Mouse (Mus musculus) 416B (cell line): ENCODE data around the gene Itsn1.

ENCODE experiments used
- DNase-seq: peaks from one replicate; pipeline ENCODE4 v3.0.0; 2011; ENCODE audit warnings: low read depth

Itsn1 gene

GRCm38 (mm10) chr16:91953967-91954366, 224.9 kb downstream of the Itsn1 start:
- DNase-seq: no peak

- DNase-seq: no peak
Measured at GRCm38 (mm10) chr16:91954766-91955165, 225.7 kb downstream of the Itsn1 start.

DNA sequence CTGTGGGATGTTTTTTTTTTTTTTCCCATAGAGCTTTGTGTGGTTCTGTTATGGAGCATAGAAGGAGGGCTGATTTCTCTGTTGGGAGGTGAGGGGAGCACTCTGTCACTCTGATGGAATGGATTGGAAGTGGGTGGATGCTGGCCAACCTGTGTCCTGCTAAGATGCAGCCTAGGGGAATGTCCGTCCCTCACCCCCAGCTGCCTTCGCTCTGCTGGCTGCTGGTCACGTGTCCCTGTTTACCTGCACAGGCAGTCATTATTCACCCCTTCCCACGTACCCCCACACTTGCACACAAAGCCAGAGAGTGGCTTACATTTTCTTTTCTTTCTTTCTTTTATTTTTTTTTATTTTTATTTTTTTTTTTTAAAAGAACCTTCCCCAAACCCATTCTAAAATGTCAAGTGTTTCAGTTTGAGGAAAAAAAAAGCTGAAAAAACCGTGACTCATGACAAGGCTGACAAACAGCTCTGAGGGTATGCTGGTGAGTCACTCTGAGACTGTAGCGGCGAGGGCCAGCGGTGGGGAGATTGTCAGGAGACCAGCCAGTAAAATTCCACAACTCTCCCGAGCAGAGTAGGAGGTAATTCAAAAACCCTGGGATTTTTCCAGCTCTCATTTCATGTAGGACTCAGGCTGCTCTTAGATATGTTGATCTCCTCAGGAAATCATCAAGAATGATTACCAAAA, 233.3 kb downstream of the Itsn1 start:
- DNase-seq: peak; percentile 88

- DNase-seq: no peak
Measured at GRCm38 (mm10) chr16:91962894-91963555, 233.9 kb downstream of the Itsn1 start.

- DNase-seq: no peak
Measured at GRCm38 (mm10) chr16:91963556-91963900, 234.4 kb downstream of the Itsn1 start.

- peak; percentile 96 for DNase-seq
Measured at GRCm38 (mm10) chr16:91964308-91965178, 235.5 kb downstream of the Itsn1 start.

GRCm38 (mm10) chr16:91968725-91969124, 239.6 kb downstream of the Itsn1 start:
- peak; percentile 52 for DNase-seq

DNA sequence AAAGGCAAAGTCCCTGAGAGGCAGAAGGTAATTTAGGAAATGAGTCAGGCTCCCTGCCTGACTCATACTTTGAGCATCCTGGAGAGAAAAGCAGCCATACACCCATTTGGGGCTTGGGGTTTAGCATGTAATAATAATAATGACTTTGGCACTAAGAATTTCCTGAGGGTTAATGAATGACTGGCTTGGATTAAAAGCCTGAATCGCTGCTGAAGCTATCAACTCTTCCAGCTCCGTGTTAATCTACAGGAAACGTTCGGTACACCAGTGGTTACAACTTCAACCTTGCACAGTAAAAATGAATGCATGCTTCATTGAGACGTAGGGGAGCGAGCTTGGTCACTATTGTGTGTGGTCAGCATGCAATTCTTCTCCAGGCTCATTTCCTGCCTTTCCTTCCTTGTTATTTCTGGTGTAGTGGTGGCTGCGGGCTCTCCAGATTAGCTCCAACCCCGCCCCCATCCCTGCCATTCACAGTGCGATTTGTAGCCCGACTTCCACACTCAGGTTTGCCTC, 240.5 kb downstream of the Itsn1 start:
- peak; percentile 97 for DNase-seq
